Mouse (Mus musculus): ENCODE measurements at regions not wholly inside any gene's neighbourhood (a gene's known extent, or its start where the extent isn't known, plus 50 kb on each side); places are given as distances from the start of the nearest gene placed in this dataset.

- Histone ChIP-seq H3K4me2 (ENCODE audit: low read depth) (no peak overlapping the region), H3K36me3 (ENCODE audit: control insufficient read depth, insufficient read depth) (no peaks in the 10 kb centered on the region), H3K27me3 (ENCODE audit: control insufficient read depth, insufficient read depth, insufficient read length) (peaks cover 5% of the 10 kb centered on the region), H3ac (ENCODE audit: control insufficient read depth, insufficient read length) (no peak overlapping the region), H3K79me2 (ENCODE audit: control insufficient read depth, insufficient read depth) (no peaks in the 10 kb centered on the region), H3K4me3 (no peak overlapping the region)
- TF ChIP-seq USF1 (IDR thresholded peaks at IDR 0.05; ENCODE audit: low read depth) = no peak
- TF ChIP-seq MYOG (IDR thresholded peaks at IDR 0.05; ENCODE audit: control insufficient read depth in 1 of 3, insufficient read depth in 1 of 3, insufficient read length in 2 of 3, low read depth in 2 of 3) = no peak
- TF ChIP-seq CEBPB (IDR thresholded peaks at IDR 0.05; ENCODE audit: insufficient read depth, poor library complexity, severe bottlenecking) = no peak
- TF ChIP-seq TCF12 (IDR thresholded peaks at IDR 0.05; ENCODE audit: insufficient read depth, poor library complexity, severe bottlenecking) = no peak
- TF ChIP-seq SRF (IDR thresholded peaks at IDR 0.05; ENCODE audit: control insufficient read depth, insufficient read length, low read depth) = no peak
- no peak for TF ChIP-seq REST (IDR thresholded peaks at IDR 0.05; ENCODE audit: insufficient read depth, insufficient read length)
- no peak for TF ChIP-seq MYOD1 (IDR thresholded peaks at IDR 0.05; ENCODE audit: control insufficient read depth in 1 of 3, insufficient read length in 2 of 3, low read depth in 2 of 3)
- TF ChIP-seq E2F4 (IDR thresholded peaks at IDR 0.05; ENCODE audit: insufficient read depth) = no peak
Observed at GRCm38 (mm10) chr4:127416906-127417305, 58.9 kb upstream of the Gjb5 start.

- no peaks in the 10 kb centered on the region for H3K79me2 ChIP-seq (ENCODE audit: control insufficient read depth, insufficient read depth)
- H3K4me2 ChIP-seq (ENCODE audit: low read depth) = no peak overlapping the region
- H3K36me3 ChIP-seq (ENCODE audit: control insufficient read depth, insufficient read depth) = no peaks in the 10 kb centered on the region
- TF ChIP-seq USF1 (IDR thresholded peaks at IDR 0.05; ENCODE audit: low read depth) (no peak), REST (IDR thresholded peaks at IDR 0.05; ENCODE audit: insufficient read depth, insufficient read length) (no peak), SRF (IDR thresholded peaks at IDR 0.05; ENCODE audit: control insufficient read depth, insufficient read length, low read depth) (no peak), MYOG (IDR thresholded peaks at IDR 0.05; ENCODE audit: control insufficient read depth in 1 of 3, insufficient read depth in 1 of 3, insufficient read length in 2 of 3, low read depth in 2 of 3) (no peak), MAX (IDR thresholded peaks at IDR 0.05; ENCODE audit: low read depth) (no peak), POLR2A (IDR thresholded peaks at IDR 0.05; ENCODE audit: insufficient read length, low read depth) (no peak), TCF12 (IDR thresholded peaks at IDR 0.05; ENCODE audit: insufficient read depth, poor library complexity, severe bottlenecking) (no peak)
- no peak overlapping the region for H3K4me3 ChIP-seq
- no peak overlapping the region for H3ac ChIP-seq (ENCODE audit: control insufficient read depth, insufficient read length)
- peaks cover 5% of the 10 kb centered on the region for H3K27me3 ChIP-seq (ENCODE audit: control insufficient read depth, insufficient read depth, insufficient read length)
Observed at GRCm38 (mm10) chr4:127413997-127414964, 56.3 kb upstream of the Gjb5 start.

Data from myocyte (in vitro differentiated cells).